Mouse (Mus musculus): Measurements from ENCODE around the gene Fam207a. TPM values are rescaled to one million over a fixed set of nuclear protein-coding genes. Genes with fewer than 3 reads are reported as not detected.

Fam207a gene
- polyA plus RNA-seq, 2 experiments: 13.9 to 16.7 TPM

DNA sequence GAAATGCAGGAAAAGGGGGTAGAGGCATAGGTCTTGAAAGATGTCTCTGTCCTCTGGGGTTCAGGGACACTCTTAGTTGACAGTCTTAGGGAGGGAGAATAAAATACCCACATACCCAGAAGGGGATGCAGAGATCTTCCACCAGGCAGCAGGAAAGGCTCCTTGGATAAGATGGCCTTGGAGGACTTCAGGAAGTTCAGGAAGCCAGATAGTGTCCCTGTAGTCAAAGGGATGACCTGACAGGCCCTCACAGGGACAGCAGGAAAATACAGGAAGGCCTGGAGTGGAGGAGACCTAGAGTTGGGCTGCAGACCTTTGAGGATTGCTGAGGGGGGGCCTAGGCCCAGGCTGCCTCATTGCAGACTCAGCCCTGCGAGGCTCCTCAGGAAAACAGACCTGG lies 35.6 kb downstream of the Fam207a start:
- TF ChIP-seq EP300 (IDR thresholded peaks at IDR 0.05; ENCODE audit: low read depth): no peak
- no peak for TF ChIP-seq CTCF (IDR thresholded peaks at IDR 0.05; ENCODE audit: low read depth)
- DNase-seq (ENCODE audit: low read depth in 3 of 3, low spot score in 3 of 3) (no peak), ATAC-seq (ENCODE audit: insufficient read depth) (no peak)
- Histone ChIP-seq H3K9me3 (ENCODE audit: control insufficient read depth, low read length) (no peaks in the 10 kb centered on the region), H3K4me2 (ENCODE audit: low read depth) (no peak overlapping the region), H3K9ac (replicated peaks) (no peak overlapping the region), H3K4me3 (ENCODE audit: insufficient read depth in 1 of 2, low read depth in 2 of 2, low read length in 2 of 2) (no peak overlapping the region), H3K27me3 (ENCODE audit: control insufficient read depth, insufficient read depth, low read length) (no peaks in the 10 kb centered on the region), H3K27ac (no peak overlapping the region), H3K36me3 (replicated peaks; ENCODE audit: control insufficient read depth, insufficient read depth, low read depth) (no peaks in the 10 kb centered on the region), H3K4me1 (replicated peaks; ENCODE audit: control insufficient read depth in 2 of 2, insufficient read depth in 2 of 2, low read length in 1 of 2) (peaks cover 0 to 4% of the 10 kb centered on the region in 2 experiments; a peak in 1 of 4 replicates)
- 45% methylated on average over 1 of the region's 1 CpGs for WGBS (ENCODE audit: insufficient replicate concordance)

DNA sequence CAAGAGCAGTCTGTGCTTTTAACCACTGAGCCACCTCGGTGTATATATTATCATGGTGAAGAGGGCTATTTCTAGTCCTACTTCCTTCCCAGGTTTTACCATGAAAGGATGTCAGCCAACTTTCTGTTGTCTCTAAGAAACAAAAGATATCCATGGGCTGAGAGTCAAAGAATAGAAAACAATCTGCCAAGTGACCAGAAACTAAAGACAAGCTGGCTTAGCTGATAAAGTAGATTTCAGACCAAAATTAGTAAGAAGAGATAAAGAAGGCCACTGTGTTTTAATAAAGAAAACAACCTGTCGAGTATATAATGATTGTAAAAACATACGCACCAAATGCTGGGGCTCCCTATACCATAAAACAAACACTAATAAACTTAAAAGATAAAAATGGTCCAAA lies 38.7 kb downstream of the Fam207a start:
- Histone ChIP-seq H3K36me3 (replicated peaks; ENCODE audit: control insufficient read depth, insufficient read depth, low read depth) (no peaks in the 10 kb centered on the region), H3K4me1 (replicated peaks; ENCODE audit: control insufficient read depth in 2 of 2, insufficient read depth in 2 of 2, low read length in 1 of 2) (no peaks in the 10 kb centered on the region), H3K9me3 (ENCODE audit: control insufficient read depth, low read length) (no peaks in the 10 kb centered on the region), H3K27ac (no peak overlapping the region), H3K9ac (replicated peaks) (no peak overlapping the region), H3K4me2 (ENCODE audit: low read depth) (no peak overlapping the region), H3K27me3 (ENCODE audit: control insufficient read depth, insufficient read depth, low read length) (no peaks in the 10 kb centered on the region), H3K4me3 (ENCODE audit: insufficient read depth in 1 of 2, low read depth in 2 of 2, low read length in 2 of 2) (no peak overlapping the region)
- no peak for ATAC-seq (ENCODE audit: insufficient read depth)
- no peak for DNase-seq (ENCODE audit: low read depth in 3 of 3, low spot score in 3 of 3)
- WGBS (ENCODE audit: insufficient replicate concordance): 39% methylated on average over 3 of the region's 3 CpGs
- TF ChIP-seq CTCF (IDR thresholded peaks at IDR 0.05; ENCODE audit: low read depth): no peak
- TF ChIP-seq EP300 (IDR thresholded peaks at IDR 0.05; ENCODE audit: low read depth): no peak

- ATAC-seq (ENCODE audit: insufficient read depth) (no peak), DNase-seq (ENCODE audit: low read depth in 3 of 3, low spot score in 3 of 3) (no peak)
- 48% methylated on average over 5 of the region's 5 CpGs for WGBS (ENCODE audit: insufficient replicate concordance)
- Histone ChIP-seq H3K27me3 (ENCODE audit: control insufficient read depth, insufficient read depth, low read length) (no peaks in the 10 kb centered on the region), H3K27ac (no peak overlapping the region), H3K4me2 (ENCODE audit: low read depth) (no peak overlapping the region), H3K4me1 (replicated peaks; ENCODE audit: control insufficient read depth in 2 of 2, insufficient read depth in 2 of 2, low read length in 1 of 2) (no peaks in the 10 kb centered on the region), H3K36me3 (replicated peaks; ENCODE audit: control insufficient read depth, insufficient read depth, low read depth) (no peaks in the 10 kb centered on the region), H3K9ac (replicated peaks) (no peak overlapping the region), H3K4me3 (ENCODE audit: insufficient read depth in 1 of 2, low read depth in 2 of 2, low read length in 2 of 2) (no peak overlapping the region), H3K9me3 (ENCODE audit: control insufficient read depth, low read length) (no peaks in the 10 kb centered on the region)
- TF ChIP-seq CTCF (IDR thresholded peaks at IDR 0.05; ENCODE audit: low read depth) (no peak), EP300 (IDR thresholded peaks at IDR 0.05; ENCODE audit: low read depth) (no peak)
Observed at GRCm38 (mm10) chr10:77472188-77472587, 43.4 kb downstream of the Fam207a start.

- Histone ChIP-seq H3K27ac (no peak overlapping the region), H3K4me2 (ENCODE audit: low read depth) (no peak overlapping the region), H3K9ac (replicated peaks) (no peak overlapping the region), H3K4me3 (ENCODE audit: insufficient read depth in 1 of 2, low read depth in 2 of 2, low read length in 2 of 2) (no peak overlapping the region), H3K27me3 (ENCODE audit: control insufficient read depth, insufficient read depth, low read length) (no peaks in the 10 kb centered on the region), H3K9me3 (ENCODE audit: control insufficient read depth, low read length) (no peaks in the 10 kb centered on the region), H3K36me3 (replicated peaks; ENCODE audit: control insufficient read depth, insufficient read depth, low read depth) (no peaks in the 10 kb centered on the region), H3K4me1 (replicated peaks; ENCODE audit: control insufficient read depth in 2 of 2, insufficient read depth in 2 of 2, low read length in 1 of 2) (no peaks in the 10 kb centered on the region)
- WGBS (ENCODE audit: insufficient replicate concordance): 74% methylated on average over 7 of the region's 7 CpGs
- no peak for DNase-seq (ENCODE audit: low read depth in 3 of 3, low spot score in 3 of 3)
- no peak for ATAC-seq (ENCODE audit: insufficient read depth)
- TF ChIP-seq EP300 (IDR thresholded peaks at IDR 0.05; ENCODE audit: low read depth) (no peak), CTCF (IDR thresholded peaks at IDR 0.05; ENCODE audit: low read depth) (no peak)
Observed at GRCm38 (mm10) chr10:77471512-77471911, 44.1 kb downstream of the Fam207a start.

GRCm38 (mm10) chr10:77470763-77471162 lies 44.8 kb downstream of the Fam207a start:
- no peaks in the 10 kb centered on the region for H3K4me1 ChIP-seq (replicated peaks; ENCODE audit: control insufficient read depth in 2 of 2, insufficient read depth in 2 of 2, low read length in 1 of 2)
- H3K4me3 ChIP-seq (ENCODE audit: insufficient read depth in 1 of 2, low read depth in 2 of 2, low read length in 2 of 2): no peak overlapping the region
- 48% methylated on average over 3 of the region's 3 CpGs for WGBS (ENCODE audit: insufficient replicate concordance)

More at GRCm38 (mm10) chr10:77470763-77471162, 44.8 kb downstream of the Fam207a start:
- ATAC-seq (ENCODE audit: insufficient read depth) (no peak), DNase-seq (ENCODE audit: low read depth in 3 of 3, low spot score in 3 of 3) (no peak)
- H3K9ac ChIP-seq (replicated peaks): no peak overlapping the region
- H3K36me3 ChIP-seq (replicated peaks; ENCODE audit: control insufficient read depth, insufficient read depth, low read depth): no peaks in the 10 kb centered on the region
- TF ChIP-seq CTCF (IDR thresholded peaks at IDR 0.05; ENCODE audit: low read depth): no peak
- TF ChIP-seq EP300 (IDR thresholded peaks at IDR 0.05; ENCODE audit: low read depth): no peak
- no peaks in the 10 kb centered on the region for H3K9me3 ChIP-seq (ENCODE audit: control insufficient read depth, low read length)
- H3K4me2 ChIP-seq (ENCODE audit: low read depth): no peak overlapping the region
- H3K27ac ChIP-seq: no peak overlapping the region
- H3K27me3 ChIP-seq (ENCODE audit: control insufficient read depth, insufficient read depth, low read length): no peaks in the 10 kb centered on the region
